Mouse (Mus musculus) MEL (cell line): ENCODE results near the gene Suclg2.

ENCODE experiments used
- CHD1 ChIP-seq: IDR thresholded peaks from 2 replicates; pipeline ENCODE4 v1.6.1; 2012; ENCODE audit warnings: low read depth, mild to moderate bottlenecking, inconsistent platforms, low read length, improper control_type of control experiment
- CTCF ChIP-seq, 3 experiments: IDR thresholded peaks in 2 of 3; conservative IDR thresholded peaks in 1 of 3; 2 replicates each; pipeline ENCODE4 v1.5.1; 2011 to 2012; ENCODE audit warnings: low read length in 3 of 3, low read depth in 2 of 3, mild to moderate bottlenecking in 2 of 3, improper control_type of control experiment in 1 of 3, inconsistent platforms in 1 of 3, mixed read lengths in 1 of 3, moderate library complexity in 1 of 3; ENCODE audit not compliant: control insufficient read depth in 1 of 3, insufficient read depth in 1 of 3, poor library complexity in 1 of 3, severe bottlenecking in 1 of 3
- RCOR1 ChIP-seq: IDR thresholded peaks from 2 replicates; pipeline ENCODE4 v1.6.1; 2012; ENCODE audit warnings: low read depth, mild to moderate bottlenecking, inconsistent platforms, low read length, improper control_type of control experiment

DNA sequence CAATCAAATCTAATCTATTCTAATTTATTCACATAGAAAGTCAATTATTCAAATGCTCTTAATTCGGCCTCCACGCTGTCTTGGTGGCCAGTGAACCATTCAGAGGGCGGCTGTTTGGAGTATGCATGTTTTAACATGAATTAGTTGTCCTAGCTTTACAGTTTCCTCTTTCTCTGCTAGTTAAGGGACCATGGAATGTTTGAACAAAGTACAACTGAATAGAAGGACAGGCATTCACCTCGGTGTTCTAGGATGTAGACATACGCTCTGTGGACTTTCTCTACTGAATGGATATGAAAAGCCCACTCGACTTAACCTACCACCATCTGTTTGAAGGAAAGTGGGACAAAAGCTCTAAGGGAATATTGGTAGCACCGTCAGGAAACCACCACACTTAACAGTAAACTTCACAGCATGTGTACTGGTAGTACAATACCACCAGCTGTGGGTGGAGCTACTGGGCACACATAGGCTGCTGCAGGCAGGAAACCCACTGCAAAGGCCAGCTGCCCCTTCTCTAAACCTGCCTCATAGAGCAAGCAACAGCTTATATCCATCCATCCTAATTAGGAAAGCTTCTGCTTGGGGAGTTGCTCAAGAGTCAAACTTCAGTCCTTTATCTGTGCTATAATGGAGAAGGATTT lies 172.3 kb downstream of the Suclg2 start:
- TF ChIP-seq CHD1: no peak
- no peak for TF ChIP-seq CTCF (IDR thresholded peaks at IDR 0.05 in 2 of 3, conservative IDR thresholded peaks at IDR 0.05 in 1 of 3; ENCODE audit: control insufficient read depth in 1 of 3, insufficient read depth in 1 of 3, low read depth in 2 of 3, low read length in 3 of 3, poor library complexity in 1 of 3, severe bottlenecking in 1 of 3)
- TF ChIP-seq RCOR1: no peak
